Mouse (Mus musculus): ENCODE measurements at regions not wholly inside any gene's neighbourhood (a gene's known extent, or its start where the extent isn't known, plus 50 kb on each side); places are given as distances from the start of the nearest gene placed in this dataset.

- no peak overlapping the region for H3K9ac ChIP-seq (ENCODE audit: low read depth, poor library complexity, severe bottlenecking)
- H3K4me3 ChIP-seq (ENCODE audit: low read depth, low read length): no peak overlapping the region
- H3K27ac ChIP-seq (ENCODE audit: insufficient read depth, low read length): no peak overlapping the region
- H3K9me3 ChIP-seq (replicated peaks; ENCODE audit: control insufficient read depth, insufficient read depth, low read length, poor library complexity, severe bottlenecking): no peaks in the 10 kb centered on the region
- H3K27me3 ChIP-seq (ENCODE audit: control insufficient read depth, insufficient read depth, low read length, poor library complexity, severe bottlenecking): no peaks in the 10 kb centered on the region
- H3K4me1 ChIP-seq (ENCODE audit: control insufficient read depth, insufficient read depth, low read length): no peaks in the 10 kb centered on the region
- H3K36me3 ChIP-seq (ENCODE audit: control insufficient read depth, insufficient read depth, low read length, poor library complexity, severe bottlenecking): no peaks in the 10 kb centered on the region
- TF ChIP-seq EP300 (IDR thresholded peaks at IDR 0.05; ENCODE audit: insufficient read depth, low read depth, low read length) (no peak), CTCF (IDR thresholded peaks at IDR 0.05; ENCODE audit: low read depth, low read length) (no peak), POLR2A (IDR thresholded peaks at IDR 0.05; ENCODE audit: insufficient read depth, low read length) (no peak)
Observed at GRCm38 (mm10) chr2:138074020-138074613, 182.2 kb upstream of the Btbd3 start.

GRCm38 (mm10) chr2:138072165-138072728, 184.1 kb upstream of the Btbd3 start:
- Histone ChIP-seq H3K36me3 (ENCODE audit: control insufficient read depth, insufficient read depth, low read length, poor library complexity, severe bottlenecking) (no peaks in the 10 kb centered on the region), H3K27me3 (ENCODE audit: control insufficient read depth, insufficient read depth, low read length, poor library complexity, severe bottlenecking) (no peaks in the 10 kb centered on the region), H3K4me3 (ENCODE audit: low read depth, low read length) (no peak overlapping the region), H3K27ac (ENCODE audit: insufficient read depth, low read length) (no peak overlapping the region), H3K9ac (ENCODE audit: low read depth, poor library complexity, severe bottlenecking) (no peak overlapping the region), H3K9me3 (replicated peaks; ENCODE audit: control insufficient read depth, insufficient read depth, low read length, poor library complexity, severe bottlenecking) (0 out of 2 replicates have a peak, but pooled peaks cover under 1% of the 10 kb centered on the region), H3K4me1 (ENCODE audit: control insufficient read depth, insufficient read depth, low read length) (no peaks in the 10 kb centered on the region)
- TF ChIP-seq CTCF (IDR thresholded peaks at IDR 0.05; ENCODE audit: low read depth, low read length) (no peak), POLR2A (IDR thresholded peaks at IDR 0.05; ENCODE audit: insufficient read depth, low read length) (no peak), EP300 (IDR thresholded peaks at IDR 0.05; ENCODE audit: insufficient read depth, low read depth, low read length) (no peak)

- Histone ChIP-seq H3K4me3 (ENCODE audit: low read depth, low read length) (no peak overlapping the region), H3K27me3 (ENCODE audit: control insufficient read depth, insufficient read depth, low read length, poor library complexity, severe bottlenecking) (no peaks in the 10 kb centered on the region), H3K9me3 (replicated peaks; ENCODE audit: control insufficient read depth, insufficient read depth, low read length, poor library complexity, severe bottlenecking) (no peaks in the 10 kb centered on the region), H3K9ac (ENCODE audit: low read depth, poor library complexity, severe bottlenecking) (no peak overlapping the region), H3K27ac (ENCODE audit: insufficient read depth, low read length) (no peak overlapping the region), H3K4me1 (ENCODE audit: control insufficient read depth, insufficient read depth, low read length) (no peaks in the 10 kb centered on the region), H3K36me3 (ENCODE audit: control insufficient read depth, insufficient read depth, low read length, poor library complexity, severe bottlenecking) (no peaks in the 10 kb centered on the region)
- no peak for TF ChIP-seq CTCF (IDR thresholded peaks at IDR 0.05; ENCODE audit: low read depth, low read length)
- TF ChIP-seq EP300 (IDR thresholded peaks at IDR 0.05; ENCODE audit: insufficient read depth, low read depth, low read length): no peak
- TF ChIP-seq POLR2A (IDR thresholded peaks at IDR 0.05; ENCODE audit: insufficient read depth, low read length): no peak
Observed at GRCm38 (mm10) chr2:138053081-138053480, 203.3 kb upstream of the Btbd3 start.

GRCm38 (mm10) chr2:138048341-138048740, 208.0 kb upstream of the Btbd3 start:
- no peaks in the 10 kb centered on the region for H3K36me3 ChIP-seq (ENCODE audit: control insufficient read depth, insufficient read depth, low read length, poor library complexity, severe bottlenecking)
- no peak overlapping the region for H3K4me3 ChIP-seq (ENCODE audit: low read depth, low read length)
- no peaks in the 10 kb centered on the region for H3K4me1 ChIP-seq (ENCODE audit: control insufficient read depth, insufficient read depth, low read length)
- no peak overlapping the region for H3K9ac ChIP-seq (ENCODE audit: low read depth, poor library complexity, severe bottlenecking)
- no peaks in the 10 kb centered on the region; the same call in 1 of the 2 replicates for H3K27me3 ChIP-seq (ENCODE audit: control insufficient read depth, insufficient read depth, low read length, poor library complexity, severe bottlenecking)
- no peaks in the 10 kb centered on the region for H3K9me3 ChIP-seq (replicated peaks; ENCODE audit: control insufficient read depth, insufficient read depth, low read length, poor library complexity, severe bottlenecking)
- no peak overlapping the region for H3K27ac ChIP-seq (ENCODE audit: insufficient read depth, low read length)
- TF ChIP-seq POLR2A (IDR thresholded peaks at IDR 0.05; ENCODE audit: insufficient read depth, low read length): no peak
- TF ChIP-seq EP300 (IDR thresholded peaks at IDR 0.05; ENCODE audit: insufficient read depth, low read depth, low read length): no peak
- TF ChIP-seq CTCF (IDR thresholded peaks at IDR 0.05; ENCODE audit: low read depth, low read length): no peak

GRCm38 (mm10) chr2:138047781-138048201, 208.6 kb upstream of the Btbd3 start:
- TF ChIP-seq EP300 (IDR thresholded peaks at IDR 0.05; ENCODE audit: insufficient read depth, low read depth, low read length) (no peak), CTCF (IDR thresholded peaks at IDR 0.05; ENCODE audit: low read depth, low read length) (no peak), POLR2A (IDR thresholded peaks at IDR 0.05; ENCODE audit: insufficient read depth, low read length) (no peak)
- H3K27ac ChIP-seq (ENCODE audit: insufficient read depth, low read length): no peak overlapping the region
- no peaks in the 10 kb centered on the region for H3K9me3 ChIP-seq (replicated peaks; ENCODE audit: control insufficient read depth, insufficient read depth, low read length, poor library complexity, severe bottlenecking)
- no peaks in the 10 kb centered on the region; the same call in 1 of the 2 replicates for H3K27me3 ChIP-seq (ENCODE audit: control insufficient read depth, insufficient read depth, low read length, poor library complexity, severe bottlenecking)
- H3K4me3 ChIP-seq (ENCODE audit: low read depth, low read length): peak overlapping the region; percentile 28
- H3K9ac ChIP-seq (ENCODE audit: low read depth, poor library complexity, severe bottlenecking): no peak overlapping the region
- H3K4me1 ChIP-seq (ENCODE audit: control insufficient read depth, insufficient read depth, low read length): no peaks in the 10 kb centered on the region
- no peaks in the 10 kb centered on the region for H3K36me3 ChIP-seq (ENCODE audit: control insufficient read depth, insufficient read depth, low read length, poor library complexity, severe bottlenecking)

GRCm38 (mm10) chr2:138047361-138047760, 209.0 kb upstream of the Btbd3 start:
- H3K36me3 ChIP-seq (ENCODE audit: control insufficient read depth, insufficient read depth, low read length, poor library complexity, severe bottlenecking): no peaks in the 10 kb centered on the region
- no peak overlapping the region for H3K27ac ChIP-seq (ENCODE audit: insufficient read depth, low read length)
- no peak overlapping the region for H3K9ac ChIP-seq (ENCODE audit: low read depth, poor library complexity, severe bottlenecking)
- no peak overlapping the region for H3K4me3 ChIP-seq (ENCODE audit: low read depth, low read length)
- no peaks in the 10 kb centered on the region for H3K4me1 ChIP-seq (ENCODE audit: control insufficient read depth, insufficient read depth, low read length)
- no peak for TF ChIP-seq POLR2A (IDR thresholded peaks at IDR 0.05; ENCODE audit: insufficient read depth, low read length)
- no peak for TF ChIP-seq CTCF (IDR thresholded peaks at IDR 0.05; ENCODE audit: low read depth, low read length)
- TF ChIP-seq EP300 (IDR thresholded peaks at IDR 0.05; ENCODE audit: insufficient read depth, low read depth, low read length): no peak
- H3K9me3 ChIP-seq (replicated peaks; ENCODE audit: control insufficient read depth, insufficient read depth, low read length, poor library complexity, severe bottlenecking): no peaks in the 10 kb centered on the region
- H3K27me3 ChIP-seq (ENCODE audit: control insufficient read depth, insufficient read depth, low read length, poor library complexity, severe bottlenecking): no peaks in the 10 kb centered on the region; the same call in 1 of the 2 replicates
